Mouse (Mus musculus) gastrocnemius, postnatal 14 days (tissue): ENCODE results near the gene Shld2. TPM values are rescaled to one million over a fixed set of nuclear protein-coding genes. Genes with fewer than 3 reads are reported as not detected.
"Not testable (repeated sequence)": the region's sequence is repeated elsewhere in the genome, so short reads cannot be mapped to it uniquely, and the experiment has no call there.

Experiments
- DNase-seq: peaks from one replicate; pipeline ENCODE4 v3.0.0; 2021; ENCODE audit warnings: mixed read lengths
- intact Hi-C: fragments of 180-260 bp; cut with DNase I; formaldehyde crosslinking; loops from one replicate; pipeline ENCODE4 v1.15.1; 2025; ENCODE audit warnings: low total_unique reads
- total RNA-seq, 2 experiments: library from RNA; stranded (reverse); gene quantifications; 2 replicates each; pipeline ENCODE4 v1.2.3; 2021

The Shld2 gene
- total RNA-seq, 2 experiments from 2014 or later: 6.8 to 7.0 TPM

DNA sequence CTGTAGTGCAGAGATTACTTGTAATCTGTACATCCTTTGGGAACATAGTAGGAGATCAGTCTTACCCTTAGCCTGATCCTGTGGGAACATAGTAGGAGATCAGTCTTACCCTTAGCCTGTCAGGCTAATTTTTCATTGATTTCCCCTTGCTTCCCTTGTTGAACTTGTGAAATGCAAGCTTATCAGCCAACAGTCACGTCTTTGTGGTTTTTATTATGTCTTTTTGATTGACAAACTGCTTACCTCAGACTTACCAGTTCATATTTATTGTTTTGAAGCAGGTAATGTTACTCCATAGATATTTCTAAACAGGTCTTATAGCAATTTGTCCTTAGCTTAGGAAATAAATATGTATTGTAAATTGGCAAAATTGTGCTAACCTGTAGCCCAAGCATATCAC, 17.3 kb upstream of the Shld2 start:
- DNase-seq: no peak
- intact Hi-C loops: no loop called here

DNA sequence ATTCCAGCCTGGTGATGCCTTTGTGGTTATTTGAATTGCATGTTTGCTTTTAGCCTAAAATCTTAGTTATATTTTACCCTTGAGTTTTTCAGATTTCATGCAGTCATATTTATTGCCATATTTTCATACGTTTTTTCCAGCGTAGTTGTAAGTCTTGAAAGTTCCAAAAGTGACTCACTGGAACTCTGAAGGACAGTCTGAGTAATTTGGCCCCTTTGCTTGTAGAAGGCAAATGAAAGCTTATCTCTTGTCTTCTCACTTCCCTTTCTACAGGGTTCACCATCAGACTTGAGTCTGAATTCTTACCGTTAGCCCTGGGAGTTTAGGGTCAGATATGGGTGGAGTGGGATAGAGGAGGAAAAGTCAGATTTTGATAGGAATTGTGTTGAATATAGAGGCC, 16.3 kb upstream of the Shld2 start:
- DNase-seq: no peak
- intact Hi-C loops: no loop called here

DNA sequence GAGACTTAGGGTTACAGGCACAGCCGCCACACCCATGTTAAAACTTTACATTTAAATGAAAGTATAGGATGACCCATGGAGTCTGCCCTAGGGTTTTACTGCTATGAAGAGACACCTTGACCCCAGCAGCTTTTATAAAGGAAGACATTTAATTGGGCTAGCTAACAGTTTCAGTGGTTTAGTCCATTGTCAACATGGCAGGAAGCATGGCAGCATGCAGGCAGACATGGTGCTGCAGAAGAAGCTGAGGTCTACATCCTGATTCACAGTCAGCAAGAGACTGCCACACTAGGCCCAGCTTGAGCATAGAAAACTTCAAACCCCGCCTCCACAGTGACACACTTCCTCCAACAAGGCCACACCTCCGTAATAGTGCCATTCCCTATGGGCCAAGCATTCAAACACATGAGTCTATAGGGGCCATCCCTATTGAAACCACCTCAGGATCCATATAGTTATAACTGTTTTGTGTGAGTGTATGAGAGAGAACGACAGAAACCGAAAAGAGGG, 13.3 kb upstream of the Shld2 start:
- intact Hi-C loops: no loop called here
- DNase-seq: no peak

DNA sequence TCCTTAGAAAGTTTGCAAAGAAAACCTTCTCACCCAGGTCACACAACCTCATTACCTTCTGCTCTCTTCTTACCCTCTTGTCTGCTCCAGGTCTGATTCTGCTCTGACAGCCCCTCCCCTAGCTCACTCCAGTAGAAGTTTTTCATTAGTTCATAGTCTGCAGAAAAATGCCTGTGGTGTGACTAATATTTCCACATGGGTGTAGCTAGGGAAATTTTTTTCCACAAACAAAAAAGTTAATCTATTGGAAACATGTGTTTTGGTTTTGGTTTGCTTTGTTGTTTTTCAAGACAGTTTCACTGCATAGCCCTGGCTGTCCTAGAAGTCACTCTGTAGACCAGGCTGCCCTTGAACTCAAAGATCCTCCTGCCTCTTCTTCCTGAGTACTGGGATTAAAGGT, 7.8 kb upstream of the Shld2 start:
- no peak for DNase-seq
- intact Hi-C loops: no loop called here

DNA sequence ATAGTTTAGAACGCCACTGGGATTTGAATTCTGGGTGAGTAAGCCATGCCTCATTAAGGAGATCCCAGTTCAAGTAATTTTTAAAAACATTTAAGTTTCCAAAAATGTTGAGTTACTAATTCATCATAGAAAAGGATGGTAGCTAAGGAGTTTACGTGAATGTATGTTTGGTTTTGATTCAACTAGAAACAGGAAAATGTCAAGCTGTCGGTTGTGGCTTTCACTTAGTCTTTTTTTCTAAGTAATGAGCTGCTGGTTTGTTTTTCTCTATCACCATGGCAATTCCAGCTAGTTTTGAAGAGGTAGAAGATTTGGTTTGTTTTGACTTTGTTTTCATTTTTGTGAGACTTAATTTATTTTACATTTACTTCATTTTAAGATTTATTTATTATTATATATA, 7.1 kb upstream of the Shld2 start:
- intact Hi-C loops: no loop called here
- no peak for DNase-seq

DNA sequence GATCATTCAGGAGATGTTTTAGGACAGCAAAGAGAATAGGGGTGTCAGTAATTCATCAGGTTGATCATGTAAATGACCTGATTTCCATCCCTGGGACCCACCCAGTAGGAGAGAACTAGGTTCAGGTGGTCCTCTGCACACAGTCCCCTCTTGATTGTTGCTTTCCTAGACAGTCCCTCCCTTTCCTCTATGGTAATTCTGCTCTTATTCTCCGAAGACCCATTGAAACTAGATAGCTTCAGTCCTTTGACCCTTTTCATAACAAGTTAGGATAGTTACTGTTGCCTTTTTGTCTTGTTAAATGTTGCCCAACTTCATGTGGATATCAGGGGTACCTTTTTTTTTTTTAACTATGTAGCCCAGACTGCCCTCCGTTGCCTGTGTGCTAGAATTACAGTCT, 6.1 kb upstream of the Shld2 start:
- intact Hi-C loops: no loop called here
- no peak for DNase-seq

DNA sequence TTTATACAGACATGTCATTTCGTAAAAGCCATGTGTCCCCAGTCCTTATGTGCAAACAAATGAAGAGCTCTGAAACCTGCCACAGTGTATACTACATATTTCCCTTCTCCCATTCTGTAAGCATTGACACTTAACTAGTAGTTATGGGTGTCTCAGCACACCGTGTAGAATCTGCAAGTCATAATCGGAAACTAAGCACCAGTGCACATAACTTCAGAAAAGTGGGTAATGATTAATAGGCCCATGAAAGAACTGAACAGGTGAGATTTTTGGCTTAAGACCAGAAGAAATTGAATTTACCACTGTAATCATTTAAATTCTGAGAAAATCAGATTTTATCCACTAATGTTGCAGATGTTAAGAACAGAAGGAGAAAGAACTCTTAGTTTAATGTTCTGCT, 4.5 kb upstream of the Shld2 start:
- no peak for DNase-seq
- intact Hi-C loops: no loop called here

DNA sequence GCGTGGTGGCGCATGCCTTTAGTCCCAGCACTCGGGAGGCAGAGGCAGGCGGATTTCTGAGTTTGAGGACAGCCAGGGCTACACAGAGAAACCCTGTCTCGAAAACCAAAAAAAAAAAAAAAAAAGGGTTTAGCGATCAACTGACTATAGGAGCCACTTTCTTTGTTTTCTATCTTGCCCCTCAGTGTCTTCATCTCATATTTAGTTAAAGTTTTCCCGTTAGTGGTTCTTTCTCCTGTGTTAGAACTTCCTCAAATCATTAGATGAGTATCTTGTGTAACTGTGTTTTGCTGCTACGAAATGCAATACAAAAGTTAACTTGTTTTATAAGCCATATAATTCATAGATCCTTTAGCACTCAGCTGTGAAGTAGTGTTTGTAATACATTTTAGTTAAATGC, 4.1 kb upstream of the Shld2 start:
- DNase-seq, intact Hi-C loops: not testable (repeated sequence)

DNA sequence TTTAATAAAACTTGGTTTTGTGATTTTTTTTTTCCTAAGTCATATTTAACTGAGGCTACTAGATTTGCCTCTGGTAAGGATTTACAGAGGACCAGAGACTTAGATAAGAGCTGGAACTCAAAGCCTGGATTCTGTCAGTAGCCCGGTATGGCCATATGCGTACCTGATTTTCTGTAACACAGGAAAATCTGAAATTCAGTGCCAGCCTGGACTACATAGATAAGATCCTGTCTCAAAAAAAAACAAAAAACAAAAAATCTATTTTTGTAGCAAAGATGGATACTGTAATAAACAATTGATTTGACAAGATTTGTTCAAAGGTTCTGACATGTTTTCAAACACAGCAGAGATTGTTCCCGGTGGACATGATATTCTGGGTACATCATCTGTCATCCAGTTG, 3.3 kb upstream of the Shld2 start:
- DNase-seq: no peak
- intact Hi-C loops: no loop called here

DNA sequence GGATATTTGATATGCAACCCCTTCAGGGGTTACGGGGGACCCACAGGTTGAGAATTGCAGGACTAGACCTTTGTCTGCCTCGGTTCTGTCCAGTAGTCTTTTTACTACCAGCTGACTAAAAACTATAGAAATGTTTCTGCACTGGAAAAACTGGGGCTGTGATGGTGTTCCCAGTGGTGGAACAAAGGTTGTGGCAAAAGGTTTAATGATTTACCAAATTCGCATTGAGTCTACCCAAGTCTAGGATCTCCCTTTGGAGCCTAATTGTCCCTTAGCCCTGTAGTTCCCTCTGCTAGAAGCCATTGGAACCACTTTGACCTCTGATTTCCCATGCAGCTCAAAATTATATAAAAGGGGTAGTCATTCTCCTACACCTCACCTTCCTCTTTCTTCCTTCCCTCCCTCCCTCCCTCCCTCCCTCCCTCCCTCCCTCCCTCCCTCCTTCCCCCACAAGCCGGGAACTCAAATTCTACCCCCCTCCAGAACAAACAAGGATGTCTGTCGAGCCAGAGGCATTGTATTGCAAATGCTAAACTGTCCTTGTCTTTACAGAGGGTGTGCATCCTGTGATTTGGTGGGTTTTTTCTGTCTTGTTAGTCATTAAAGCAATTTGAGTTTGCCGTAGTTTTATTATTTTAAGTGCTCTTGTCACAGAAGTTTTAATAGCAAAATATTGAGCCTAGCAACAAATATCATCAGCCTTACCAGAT, 2.2 kb upstream of the Shld2 start:
- intact Hi-C loops: no loop called here
- no peak for DNase-seq

DNA sequence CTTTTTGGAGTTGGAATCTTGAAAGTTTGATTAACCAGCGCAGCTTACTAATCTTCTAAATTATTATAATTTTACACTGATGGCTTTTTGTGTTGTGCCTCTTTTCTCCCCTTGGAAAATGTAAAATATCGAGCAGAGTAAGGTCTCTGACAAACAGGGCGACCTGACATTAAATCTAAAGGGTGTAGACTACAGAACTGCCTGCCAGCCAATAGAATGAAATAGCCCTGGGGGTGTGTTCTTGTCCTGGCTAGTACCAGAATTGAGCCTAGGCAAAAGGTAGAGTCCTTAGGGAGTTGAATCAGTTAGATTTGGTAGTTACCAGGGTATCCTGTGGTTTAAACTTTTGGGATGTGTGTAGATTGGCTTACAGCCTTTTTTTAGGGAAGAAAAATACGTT, 1.4 kb upstream of the Shld2 start:
- DNase-seq: no peak
- intact Hi-C loops: no loop called here

DNA sequence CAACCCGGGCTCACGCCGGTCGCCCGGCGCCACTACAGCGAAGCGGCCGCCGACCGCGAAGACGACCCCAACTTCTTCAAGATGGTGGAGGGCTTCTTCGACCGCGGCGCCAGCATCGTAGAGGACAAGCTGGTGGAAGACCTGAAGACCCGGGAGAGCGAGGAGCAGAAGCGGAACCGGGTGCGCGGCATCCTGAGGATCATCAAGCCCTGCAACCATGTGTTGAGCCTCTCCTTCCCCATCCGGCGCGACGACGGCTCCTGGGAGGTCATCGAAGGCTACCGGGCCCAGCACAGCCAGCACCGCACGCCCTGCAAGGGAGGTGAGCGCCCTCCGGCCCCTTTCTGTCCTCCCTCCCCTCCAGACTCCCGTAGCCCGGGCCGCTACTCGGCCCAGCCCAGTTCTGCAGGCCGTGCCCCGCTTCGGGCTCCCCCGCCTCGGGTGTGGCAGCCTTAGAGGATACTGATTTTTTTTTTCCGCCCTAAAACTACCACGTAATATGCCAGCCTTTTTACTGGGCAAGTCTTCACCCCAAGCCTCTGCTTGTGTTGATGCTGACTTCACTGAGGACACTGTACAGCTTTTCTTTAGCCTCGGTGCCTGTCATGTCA, 833 bp upstream of the Shld2 start:
- intact Hi-C loops: no loop called here
- DNase-seq: peak; percentile 58

DNA sequence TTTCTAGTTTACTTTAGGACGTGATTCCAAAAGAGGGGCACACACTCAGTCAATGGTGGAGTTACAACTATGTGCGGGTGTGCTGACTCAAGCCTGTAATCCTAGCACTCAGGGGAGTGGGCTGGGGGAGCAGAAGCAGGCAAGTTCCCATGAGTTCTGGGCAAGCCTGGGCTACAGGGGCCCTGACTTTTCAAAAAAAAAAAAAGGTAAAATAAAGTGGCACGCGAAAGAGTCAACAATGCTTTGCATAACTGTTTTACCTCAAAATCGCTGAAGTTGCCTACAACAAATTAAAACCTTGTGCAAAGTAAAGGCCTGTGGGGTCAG, 423 bp downstream of the Shld2 start:
- intact Hi-C loops: no loop called here
- no peak for DNase-seq

DNA sequence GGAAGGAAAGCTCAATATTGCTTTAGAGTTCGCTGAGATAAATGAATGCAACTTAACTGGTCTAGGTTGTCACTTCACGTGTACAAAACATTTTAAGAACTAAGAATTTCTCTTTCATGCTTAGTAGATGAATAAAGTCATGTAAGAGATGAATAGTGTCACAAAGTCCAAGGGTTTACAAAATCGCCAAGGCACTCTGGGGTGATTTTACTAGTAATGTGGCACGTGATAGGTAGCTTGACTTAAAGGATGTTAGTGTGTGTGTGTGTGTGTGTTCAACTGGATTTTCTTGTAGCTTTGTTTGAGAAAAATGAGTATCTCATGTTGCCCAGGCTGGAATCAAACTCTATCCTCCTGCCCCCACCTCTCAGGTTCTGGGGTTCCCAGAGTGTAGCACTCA, 1.0 kb downstream of the Shld2 start:
- intact Hi-C loops: no loop called here

DNA sequence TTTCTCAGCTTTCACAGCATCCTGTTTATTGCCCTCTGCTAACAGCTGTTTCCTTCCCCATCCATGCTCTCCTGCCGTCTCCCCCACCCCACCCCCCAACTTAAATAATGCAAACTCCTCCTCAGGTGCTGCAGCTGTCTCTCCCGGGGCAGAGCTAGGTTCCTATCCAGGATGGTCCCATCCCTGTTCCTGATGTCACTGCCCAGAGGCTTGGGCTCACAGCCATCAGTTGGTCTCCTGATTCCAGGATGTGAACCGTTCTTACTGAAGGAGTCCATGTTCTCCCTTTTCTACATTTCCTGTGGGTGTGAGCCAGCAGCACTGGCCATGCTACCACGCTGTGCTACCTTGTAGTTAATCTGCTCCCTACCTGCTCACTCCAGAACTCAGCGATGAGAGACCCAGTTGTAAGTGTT, 7.0 kb downstream of the Shld2 start:
- no peak for DNase-seq
- intact Hi-C loops: no loop called here

More for the DNA sequence above, 1.0 kb downstream of the Shld2 start:
- no peak for DNase-seq

DNA sequence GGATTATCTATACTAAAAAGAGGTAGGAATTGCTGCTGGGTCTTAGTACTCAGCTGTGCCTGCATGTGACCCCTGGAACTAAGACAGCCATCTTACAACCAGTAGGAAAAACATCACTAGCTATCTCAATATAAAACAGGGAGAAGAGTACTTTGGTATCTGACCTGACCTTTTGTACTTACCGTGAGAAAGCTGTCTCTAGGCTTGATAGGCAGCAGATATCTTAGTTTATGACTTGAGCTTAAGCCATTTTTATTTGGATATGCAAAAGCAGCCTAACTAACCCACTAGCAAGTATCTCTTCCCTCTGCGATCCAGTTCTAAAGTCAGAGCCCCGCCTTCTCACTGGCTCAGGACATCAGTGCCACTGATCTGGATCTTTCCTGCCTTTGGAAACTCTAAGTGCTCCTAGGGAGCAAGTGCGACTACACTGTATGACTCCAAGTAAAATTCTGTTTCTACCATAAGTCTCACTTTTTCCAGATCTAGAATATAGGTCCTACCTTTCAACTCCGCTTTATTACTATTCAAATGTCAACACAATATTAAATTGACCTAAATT, 7.5 kb downstream of the Shld2 start:
- no peak for DNase-seq
- intact Hi-C loops: no loop called here

DNA sequence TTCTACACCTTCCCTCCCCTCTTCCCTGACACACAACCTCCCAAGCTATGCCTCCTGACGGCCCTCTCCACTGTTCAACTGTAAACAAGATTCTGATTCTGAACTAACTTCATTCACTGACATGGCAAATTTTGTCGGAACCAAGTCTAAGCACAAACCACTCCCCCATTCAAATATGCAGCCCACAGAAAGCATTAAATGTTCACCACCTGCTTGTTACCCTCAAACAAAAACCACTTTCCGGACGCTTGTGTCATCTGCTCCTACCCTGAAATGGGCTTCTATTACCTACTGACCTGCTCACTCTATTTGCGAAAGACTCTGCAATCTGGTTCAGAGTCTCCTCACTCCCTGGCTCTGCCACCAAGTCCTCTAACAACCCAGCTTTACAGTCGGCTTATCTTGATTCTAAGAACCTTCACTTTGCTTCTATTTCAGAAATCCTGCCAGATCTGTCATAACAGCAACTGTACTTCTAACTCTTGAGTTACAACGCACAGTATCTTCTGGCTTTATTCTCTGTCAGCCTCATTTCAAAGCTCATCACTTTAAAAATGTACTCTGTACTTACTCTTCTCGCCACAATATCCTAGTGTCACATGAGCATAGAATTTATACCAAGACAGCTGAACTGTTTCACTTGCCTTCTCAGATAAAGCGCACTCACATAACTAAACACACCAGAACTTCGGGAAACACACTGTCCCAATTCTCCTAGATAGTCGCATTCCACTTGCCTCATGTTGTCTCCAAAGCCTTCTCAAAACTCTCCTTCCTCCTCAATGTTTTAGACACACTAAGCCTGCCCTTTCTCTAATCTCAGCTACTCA, 11.2 kb downstream of the Shld2 start:
- intact Hi-C loops: no loop called here

DNA sequence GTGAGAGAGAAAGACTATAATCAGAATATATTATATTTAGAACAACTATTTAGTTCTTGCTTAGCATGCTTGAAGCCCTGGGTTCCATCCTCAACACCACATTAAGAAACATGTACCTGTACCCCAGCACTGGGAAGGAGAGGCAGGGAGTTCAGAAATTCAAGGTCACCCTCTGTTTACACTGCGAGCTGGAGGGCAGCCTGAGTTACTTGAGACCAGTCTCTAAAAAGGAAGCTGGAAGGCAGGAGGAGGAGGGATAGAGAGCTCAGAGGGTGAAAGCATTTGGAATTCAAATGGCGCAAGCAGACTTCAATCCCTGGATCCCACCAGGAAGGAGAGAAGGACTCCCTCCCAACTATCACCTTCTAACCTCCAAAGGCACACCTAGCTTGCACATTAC, 12.7 kb downstream of the Shld2 start:
- DNase-seq: no peak
- intact Hi-C loops: no loop called here

More for the DNA sequence above, 11.2 kb downstream of the Shld2 start:
- DNase-seq: no peak

DNA sequence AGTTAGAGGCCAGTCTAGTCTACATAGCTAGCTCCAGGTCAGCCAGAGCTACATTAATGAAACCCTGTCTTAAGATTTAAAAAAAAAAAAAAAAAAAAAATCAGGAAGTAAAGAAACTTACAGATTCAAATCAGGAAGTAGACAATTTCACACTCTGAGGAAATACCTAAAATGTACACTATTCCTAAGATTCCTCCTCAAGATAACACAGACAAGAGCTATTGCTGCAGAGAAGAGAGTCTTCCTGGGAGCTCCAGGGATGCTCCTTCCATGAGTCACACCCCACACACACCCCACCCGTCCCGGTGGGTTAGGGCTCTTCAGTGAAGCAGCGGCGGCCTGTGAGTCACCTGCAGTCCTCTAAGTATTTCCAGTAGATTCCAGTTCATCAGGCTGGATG, 13.3 kb downstream of the Shld2 start:
- intact Hi-C loops: no loop called here
- DNase-seq: no peak

DNA sequence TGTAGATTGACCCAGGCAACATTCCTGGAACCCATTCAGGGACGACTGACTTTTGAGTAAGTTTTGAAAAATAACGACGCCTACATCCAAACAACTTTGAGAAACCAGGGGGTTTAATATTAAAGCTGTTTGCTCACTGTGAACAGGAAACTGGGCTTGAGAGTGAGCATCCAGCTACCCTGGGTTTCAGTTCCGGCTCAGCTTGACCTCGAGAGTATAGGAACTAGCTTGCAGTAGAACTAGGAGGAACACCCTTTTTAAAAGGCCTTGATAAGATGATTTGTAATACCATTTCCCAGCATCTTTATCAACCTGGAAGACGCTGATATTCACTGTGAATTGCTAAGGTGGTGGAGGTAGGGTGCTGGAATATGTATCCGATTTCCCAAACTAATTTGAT, 13.9 kb downstream of the Shld2 start:
- DNase-seq: no peak
- intact Hi-C loops: no loop called here
